Mouse (Mus musculus): ENCODE results near the gene Camk2b. TPM values are rescaled to one million over a fixed set of nuclear protein-coding genes. Genes with fewer than 3 reads are reported as not detected.
"Not testable (repeated sequence)": the region's sequence is repeated elsewhere in the genome, so short reads cannot be mapped to it uniquely, and the experiment has no call there.

Gene Camk2b
- polyA plus RNA-seq, 1 experiment from 2014 or later: 12.1 TPM

DNA sequence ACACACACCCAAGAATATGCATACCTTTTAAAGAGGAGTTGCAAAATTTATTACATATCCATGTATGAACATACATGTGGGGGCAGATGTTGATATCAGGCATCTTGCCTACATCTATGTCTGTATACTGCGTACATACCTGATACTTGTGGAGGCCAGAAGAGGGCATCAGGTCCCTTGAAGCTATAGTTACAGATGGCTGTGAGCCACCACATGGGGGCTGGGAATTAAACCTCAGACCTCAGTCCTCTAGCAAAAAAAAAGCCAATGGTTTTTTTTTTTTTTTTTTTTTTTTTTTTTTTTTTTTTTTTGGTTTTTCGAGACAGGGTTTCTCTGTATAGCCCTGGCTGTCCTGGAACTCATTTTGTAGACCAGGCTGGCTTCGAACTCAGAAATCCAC is 30.5 kb upstream of the Camk2b start:
- not testable (repeated sequence) for H3K36me3 ChIP-seq (ENCODE audit: control insufficient read depth, insufficient read depth); H3K9ac ChIP-seq (ENCODE audit: low read depth, low read length); H3K27me3 ChIP-seq (replicated peaks; ENCODE audit: control insufficient read depth, insufficient read depth, low read length); H3K27ac ChIP-seq (ENCODE audit: low read depth, low read length); ATAC-seq; H3K9me3 ChIP-seq (ENCODE audit: control insufficient read depth); H3K4me3 ChIP-seq (ENCODE audit: low read depth, low read length); H3K4me2 ChIP-seq (replicated peaks; ENCODE audit: low read depth); H3K4me1 ChIP-seq (replicated peaks; ENCODE audit: control insufficient read depth, insufficient read depth, low read length)
- 97% methylated on average over 2 of the region's 3 CpGs for WGBS
- TF ChIP-seq CTCF (IDR thresholded peaks at IDR 0.05; ENCODE audit: low read depth): 0 out of 2 replicates have a peak, but pooled peaks have one; percentile 9

DNA sequence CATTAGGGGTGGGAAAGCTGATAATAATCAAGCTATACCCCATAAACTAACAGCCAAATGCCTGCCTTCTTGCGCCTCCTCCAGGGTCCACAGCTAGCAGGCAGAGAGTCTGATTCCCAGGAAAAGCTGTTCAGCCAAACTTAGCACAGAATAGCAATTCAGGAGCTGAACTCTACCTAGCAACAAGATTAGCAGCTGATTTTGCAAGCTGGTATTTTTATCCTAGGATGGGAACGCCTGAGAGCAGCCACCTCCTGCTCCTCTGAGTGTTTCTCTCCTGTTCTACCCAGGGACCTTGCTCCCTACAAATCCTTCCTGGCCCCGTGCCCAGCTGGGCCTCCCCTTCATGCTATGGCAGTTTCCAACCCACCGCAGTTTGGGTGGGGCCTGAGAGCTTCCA is 20.8 kb upstream of the Camk2b start:
- no peaks in the 10 kb centered on the region for H3K9me3 ChIP-seq (ENCODE audit: control insufficient read depth)
- H3K27ac ChIP-seq (ENCODE audit: low read depth, low read length): no peak overlapping the region
- no peaks in the 10 kb centered on the region for H3K36me3 ChIP-seq (ENCODE audit: control insufficient read depth, insufficient read depth)
- no peak for TF ChIP-seq CTCF (IDR thresholded peaks at IDR 0.05; ENCODE audit: low read depth)
- no peak overlapping the region for H3K4me2 ChIP-seq (replicated peaks; ENCODE audit: low read depth)
- peak; percentile 94 for ATAC-seq
- no peak overlapping the region for H3K4me3 ChIP-seq (ENCODE audit: low read depth, low read length)
- WGBS: 26% methylated on average over 4 of the region's 4 CpGs
- H3K27me3 ChIP-seq (replicated peaks; ENCODE audit: control insufficient read depth, insufficient read depth, low read length): no peaks in the 10 kb centered on the region
- no peak overlapping the region for H3K9ac ChIP-seq (ENCODE audit: low read depth, low read length)
- H3K4me1 ChIP-seq (replicated peaks; ENCODE audit: control insufficient read depth, insufficient read depth, low read length): peaks cover 8% of the 10 kb centered on the region; the same call in 1 of the 2 replicates

DNA sequence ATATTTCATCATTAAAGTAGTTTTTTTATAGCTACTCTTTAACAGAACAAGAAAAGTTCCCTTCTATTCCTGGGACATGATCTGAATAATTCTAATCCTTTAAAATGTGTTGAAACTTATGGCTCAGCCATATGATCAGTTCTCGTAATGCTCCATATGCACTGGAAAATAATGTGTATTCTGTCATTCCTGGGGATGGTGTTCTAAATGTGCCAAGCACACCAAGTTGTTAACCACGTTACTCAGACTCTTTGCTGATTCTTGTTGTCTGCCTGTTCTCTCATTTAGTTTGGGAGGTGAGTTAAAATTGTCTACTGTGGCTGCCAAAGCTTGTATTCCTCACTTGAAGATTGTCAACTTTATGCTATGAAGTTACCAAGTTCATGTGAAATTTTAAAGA is 12.6 kb upstream of the Camk2b start:
- TF ChIP-seq CTCF (IDR thresholded peaks at IDR 0.05; ENCODE audit: low read depth): no peak
- Histone ChIP-seq H3K36me3 (ENCODE audit: control insufficient read depth, insufficient read depth) (no peaks in the 10 kb centered on the region), H3K4me2 (replicated peaks; ENCODE audit: low read depth) (no peak overlapping the region), H3K27me3 (replicated peaks; ENCODE audit: control insufficient read depth, insufficient read depth, low read length) (no peaks in the 10 kb centered on the region), H3K4me1 (replicated peaks; ENCODE audit: control insufficient read depth, insufficient read depth, low read length) (no peaks in the 10 kb centered on the region), H3K9ac (ENCODE audit: low read depth, low read length) (no peak overlapping the region), H3K4me3 (ENCODE audit: low read depth, low read length) (no peak overlapping the region), H3K27ac (ENCODE audit: low read depth, low read length) (no peak overlapping the region), H3K9me3 (ENCODE audit: control insufficient read depth) (no peaks in the 10 kb centered on the region)
- WGBS: 84% methylated on average over 2 of the region's 2 CpGs
- no peak for ATAC-seq

DNA sequence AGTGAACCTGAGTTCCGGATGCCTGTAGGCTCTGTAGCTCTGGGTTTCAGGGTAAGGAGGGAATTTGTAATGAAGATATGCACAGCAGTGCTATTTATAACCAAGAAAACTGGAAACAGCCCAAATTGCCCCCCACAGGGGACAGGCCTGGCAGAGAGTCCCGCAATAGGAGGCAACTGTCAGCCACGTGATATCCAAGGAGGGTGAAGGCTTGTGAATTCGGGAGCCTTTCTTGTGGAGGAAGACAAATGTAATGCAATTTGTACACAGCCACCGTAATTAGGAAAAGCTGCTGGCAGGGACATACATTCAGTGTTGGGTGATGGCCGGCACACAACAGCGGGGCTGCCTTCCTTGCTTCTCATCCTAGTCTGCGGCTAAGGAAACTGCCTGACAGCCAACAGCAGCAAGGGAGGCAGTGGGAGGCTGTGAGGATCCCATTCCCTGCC is 9.5 kb upstream of the Camk2b start:
- TF ChIP-seq CTCF (IDR thresholded peaks at IDR 0.05; ENCODE audit: low read depth): no peak

DNA sequence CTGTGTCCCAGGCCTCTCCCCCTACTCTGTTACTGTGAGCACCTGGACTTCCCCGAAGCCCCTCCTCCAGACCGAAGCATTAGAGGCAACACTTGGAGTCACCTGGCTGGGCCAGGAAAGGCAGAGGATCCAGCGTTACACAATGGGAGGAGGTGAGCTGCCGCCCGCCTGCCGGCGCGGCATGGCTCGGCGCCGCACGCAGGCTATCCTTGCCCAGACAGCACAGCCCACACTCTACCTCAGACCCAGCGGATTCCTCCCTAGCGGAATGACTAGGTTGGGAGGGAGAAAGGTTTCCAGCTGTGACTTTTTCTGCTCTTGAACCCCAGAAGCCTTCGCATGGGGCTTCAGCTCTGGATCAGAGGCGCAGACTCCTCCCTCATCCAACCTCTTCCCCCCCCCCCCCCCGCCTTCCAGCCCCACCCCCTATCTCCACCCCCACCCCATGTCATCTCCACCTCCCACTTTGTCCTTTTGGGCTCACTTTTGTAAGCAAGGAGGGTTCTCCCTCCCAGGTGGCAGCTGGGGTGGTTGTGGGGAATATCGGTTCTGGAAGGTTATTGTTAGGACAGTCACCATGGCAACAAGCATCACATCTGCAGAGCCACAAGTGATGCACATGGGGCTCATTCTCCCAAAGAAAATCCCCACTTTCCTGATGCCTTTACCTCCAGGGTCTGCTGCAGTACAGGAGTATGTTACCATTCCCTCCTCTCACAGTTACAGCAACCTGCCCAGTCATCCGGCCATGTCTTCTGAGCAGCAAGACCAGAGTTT is 2.2 kb upstream of the Camk2b start:
- no peaks in the 10 kb centered on the region for H3K9me3 ChIP-seq (ENCODE audit: control insufficient read depth)
- peaks cover 68% of the 10 kb centered on the region for H3K27me3 ChIP-seq (replicated peaks; ENCODE audit: control insufficient read depth, insufficient read depth, low read length)
- H3K27ac ChIP-seq (ENCODE audit: low read depth, low read length): no peak overlapping the region
- H3K9ac ChIP-seq (ENCODE audit: low read depth, low read length): no peak overlapping the region
- no peak for ATAC-seq
- H3K4me3 ChIP-seq (ENCODE audit: low read depth, low read length): no peak overlapping the region; the same call in 1 of the 2 replicates
- no peaks in the 10 kb centered on the region for H3K4me1 ChIP-seq (replicated peaks; ENCODE audit: control insufficient read depth, insufficient read depth, low read length)
- H3K36me3 ChIP-seq (ENCODE audit: control insufficient read depth, insufficient read depth): no peaks in the 10 kb centered on the region
- WGBS: 11% methylated on average over 17 of the region's 19 CpGs
- no peak for TF ChIP-seq CTCF (IDR thresholded peaks at IDR 0.05; ENCODE audit: low read depth)
- no peak overlapping the region for H3K4me2 ChIP-seq (replicated peaks; ENCODE audit: low read depth)

More for the DNA sequence above, 9.5 kb upstream of the Camk2b start:
- Histone ChIP-seq H3K36me3 (ENCODE audit: control insufficient read depth, insufficient read depth) (no peaks in the 10 kb centered on the region), H3K27ac (ENCODE audit: low read depth, low read length) (no peak overlapping the region), H3K4me1 (replicated peaks; ENCODE audit: control insufficient read depth, insufficient read depth, low read length) (no peaks in the 10 kb centered on the region), H3K4me2 (replicated peaks; ENCODE audit: low read depth) (no peak overlapping the region), H3K9ac (ENCODE audit: low read depth, low read length) (no peak overlapping the region), H3K9me3 (ENCODE audit: control insufficient read depth) (no peaks in the 10 kb centered on the region), H3K27me3 (replicated peaks; ENCODE audit: control insufficient read depth, insufficient read depth, low read length) (0 out of 2 replicates have a peak, but pooled peaks cover 7% of the 10 kb centered on the region), H3K4me3 (ENCODE audit: low read depth, low read length) (no peak overlapping the region)
- WGBS: 63% methylated on average over 8 of the region's 8 CpGs
- ATAC-seq: no peak

DNA sequence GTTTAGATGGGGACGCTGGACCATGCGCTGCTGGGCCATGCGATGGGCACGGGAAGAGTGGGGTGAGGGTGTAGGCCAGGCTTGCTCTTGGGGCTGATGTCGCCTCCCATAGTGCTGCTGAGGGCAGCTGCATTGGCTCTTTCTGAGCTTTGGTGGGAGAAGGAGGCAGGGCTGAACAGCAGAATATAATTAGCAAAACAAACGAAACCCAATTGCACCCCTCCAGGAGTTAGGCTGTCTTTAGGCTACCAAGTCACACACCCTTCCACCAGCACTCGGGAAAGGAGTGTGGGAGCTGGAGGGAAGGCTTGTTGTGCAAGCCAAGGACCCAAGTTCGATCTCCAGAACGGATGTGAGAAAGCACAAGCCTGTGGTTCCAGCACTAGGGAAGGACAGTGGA is 998 bp upstream of the Camk2b start:
- no peak for TF ChIP-seq CTCF (IDR thresholded peaks at IDR 0.05; ENCODE audit: low read depth)
- Histone ChIP-seq H3K27me3 (replicated peaks; ENCODE audit: control insufficient read depth, insufficient read depth, low read length) (peaks cover 74% of the 10 kb centered on the region), H3K9me3 (ENCODE audit: control insufficient read depth) (no peaks in the 10 kb centered on the region), H3K4me3 (ENCODE audit: low read depth, low read length) (no peak overlapping the region), H3K4me2 (replicated peaks; ENCODE audit: low read depth) (no peak overlapping the region), H3K27ac (ENCODE audit: low read depth, low read length) (no peak overlapping the region), H3K9ac (ENCODE audit: low read depth, low read length) (no peak overlapping the region), H3K36me3 (ENCODE audit: control insufficient read depth, insufficient read depth) (no peaks in the 10 kb centered on the region), H3K4me1 (replicated peaks; ENCODE audit: control insufficient read depth, insufficient read depth, low read length) (no peaks in the 10 kb centered on the region)
- no peak for ATAC-seq
- 46% methylated on average over 9 of the region's 9 CpGs for WGBS

Data from intestine, postnatal 0 days (tissue).